Comparison of ENCODE assay signal across 8 mouse cellular contexts in genomic region chr5:128482617-128483440, GRCm38 (mm10). TPM values are rescaled to one million over a fixed set of nuclear protein-coding genes. Genes with fewer than 3 reads are reported as not detected.
DNase-seq lines count a peak whose midpoint lies in the region; ATAC-seq and TF ChIP-seq lines count a peak whose summit lies in the region.
"Had no signal": no experiment of that assay in that cellular context is flagged by ENCODE, and none has a peak within 500 bp of the region (broad histone marks: within the 10 kb centered on the region; RNA-seq: fewer than 3 reads in every experiment).

No protein-coding gene starts in this region.

- H3K27ac ChIP-seq in left cerebral cortex, adult 2 months = no peak overlapping the region
- no peak overlapping the region for H3K27ac ChIP-seq in embryonic facial prominence, embryonic 13.5 days
- H3K27ac ChIP-seq in hindbrain, postnatal 0 days = peak overlapping the region; percentile 11; the same call in 1 of the 2 replicates
- H3K27ac ChIP-seq: liver, embryonic 13.5 days had no signal

- H3K4me3 ChIP-seq in left cerebral cortex, adult 2 months = peak overlapping the region; percentile 32
- H3K4me3 ChIP-seq in embryonic facial prominence, embryonic 13.5 days = peak overlapping the region; percentile 24
- H3K4me3 ChIP-seq in hindbrain, postnatal 0 days (ENCODE audit: low read length) = peak overlapping the region; percentile 25
- H3K4me3 ChIP-seq: liver, embryonic 13.5 days had no signal

- peak overlapping the region; percentile 54 for H3K4me2 ChIP-seq in embryonic facial prominence, embryonic 13.5 days
- peak overlapping the region; percentile 58 for H3K4me2 ChIP-seq in hindbrain, postnatal 0 days (ENCODE audit: low read depth, low read length)
- H3K4me2 ChIP-seq: liver, embryonic 13.5 days had no signal

- H3K9me3 ChIP-seq in embryonic facial prominence, embryonic 13.5 days = no peaks in the 10 kb centered on the region
- no peaks in the 10 kb centered on the region for H3K9me3 ChIP-seq in hindbrain, postnatal 0 days (ENCODE audit: low read length)

- H3K4me1 ChIP-seq in embryonic facial prominence, embryonic 13.5 days = peaks cover 11% of the 10 kb centered on the region
- H3K4me1 ChIP-seq in hindbrain, postnatal 0 days (ENCODE audit: insufficient read depth, low read length) = peaks cover 11% of the 10 kb centered on the region
- H3K4me1 ChIP-seq: liver, embryonic 13.5 days had no signal

- TF ChIP-seq CTCF in left cerebral cortex, adult 2 months (IDR thresholded peaks at IDR 0.05) = no peak
- no peak for TF ChIP-seq CTCF in hindbrain, postnatal 0 days (IDR thresholded peaks at IDR 0.05; ENCODE audit: low read depth)

- H3K36me3 ChIP-seq in embryonic facial prominence, embryonic 13.5 days = no peaks in the 10 kb centered on the region
- no peaks in the 10 kb centered on the region for H3K36me3 ChIP-seq in hindbrain, postnatal 0 days (ENCODE audit: insufficient read depth, low read length)
- H3K36me3 ChIP-seq: liver, embryonic 13.5 days had no signal

- no peak overlapping the region for H3K9ac ChIP-seq in embryonic facial prominence, embryonic 13.5 days
- peak overlapping the region; percentile 28; the same call in 1 of the 2 replicates for H3K9ac ChIP-seq in hindbrain, postnatal 0 days (replicated peaks; ENCODE audit: low read length)
- H3K9ac ChIP-seq: liver, embryonic 13.5 days had no signal

- intact Hi-C loops in left cerebral cortex, adult 2 months (cut with DNase I) = no loop called here
- intact Hi-C loops in left cerebral cortex, postnatal 4 days (cut with DNase I) = no loop called here

- DNase-seq in left cerebral cortex, adult 2 months (ENCODE audit: extremely low spot score in 1 of 2, low spot score in 2 of 2) = peak in 1 of 2 experiments; percentile 26
- DNase-seq in left cerebral cortex, postnatal 4 days = no peak
- DNase-seq in hindbrain, postnatal 0 days (ENCODE audit: low spot score) = peak; percentile 67
- peak; percentile 63 for DNase-seq in retina, embryonic 14.5 days (ENCODE audit: low spot score)
- DNase-seq in B cell, adult 2 months = no peak
- no peak for DNase-seq in adrenal gland, postnatal 14 days
- DNase-seq: liver, embryonic 13.5 days had no signal

- ATAC-seq in embryonic facial prominence, embryonic 13.5 days (ENCODE audit: insufficient number of reproducible peaks, insufficient read depth, low FRiP score, low TSS enrichment, low read depth) = no peak
- ATAC-seq in hindbrain, postnatal 0 days = peak; percentile 63

- peaks cover 35% of the 10 kb centered on the region for H3K27me3 ChIP-seq in embryonic facial prominence, embryonic 13.5 days
- no peaks in the 10 kb centered on the region for H3K27me3 ChIP-seq in hindbrain, postnatal 0 days (ENCODE audit: insufficient read depth, low read length)

- 4% methylated on average over 20 of the region's 20 CpGs for WGBS in embryonic facial prominence, embryonic 13.5 days
- 5% methylated on average over 20 of the region's 20 CpGs for WGBS in hindbrain, postnatal 0 days

RNA-seq across cellular contexts. Expression of gene Tmem132d, which starts 50.0 kb away (rescaled TPM):
- total RNA-seq in left cerebral cortex, adult 2 months (2021) = 10 to 100 TPM; 57.7 to 59.9 TPM
- 10 to 100 TPM in 1 of 2 experiments, 1 to 10 TPM in 1; 6.3 to 10.0 TPM for total RNA-seq in left cerebral cortex, postnatal 4 days (2021)
- 1.2 and 1.8 TPM in 2 replicates for polyA plus RNA-seq in embryonic facial prominence, embryonic 13.5 days (2015; fragmentation: Nextera tagmentation; extraction: Ambion mirVana)
- total RNA-seq in hindbrain, postnatal 0 days (2014; rRNA removed) = 28.9 and 42.7 TPM in 2 replicates
- 5.8 and 6.1 TPM in 2 replicates for polyA plus RNA-seq in hindbrain, postnatal 0 days (2015; fragmentation: Nextera tagmentation; extraction: Ambion mirVana)
- not detected in 2 replicates for total RNA-seq in adrenal gland, postnatal 14 days (2021)

Comparison
In these comparisons a context has a peak if more than half of its experiments do, and no peak if none do; other contexts are left out.
1. DNase-seq: peak in hindbrain, postnatal 0 days (single experiment) and retina, embryonic 14.5 days (single experiment); none in left cerebral cortex, postnatal 4 days (single experiment), B cell, adult 2 months (0 of 2) and adrenal gland, postnatal 14 days (single experiment).
2. Peak in every context shown above with its lines, with median percentiles within 50 percentile points of each other: H3K4me3 ChIP-seq.